Comparison of ENCODE assay signal across 22 mouse cellular contexts in the genomic region with DNA sequence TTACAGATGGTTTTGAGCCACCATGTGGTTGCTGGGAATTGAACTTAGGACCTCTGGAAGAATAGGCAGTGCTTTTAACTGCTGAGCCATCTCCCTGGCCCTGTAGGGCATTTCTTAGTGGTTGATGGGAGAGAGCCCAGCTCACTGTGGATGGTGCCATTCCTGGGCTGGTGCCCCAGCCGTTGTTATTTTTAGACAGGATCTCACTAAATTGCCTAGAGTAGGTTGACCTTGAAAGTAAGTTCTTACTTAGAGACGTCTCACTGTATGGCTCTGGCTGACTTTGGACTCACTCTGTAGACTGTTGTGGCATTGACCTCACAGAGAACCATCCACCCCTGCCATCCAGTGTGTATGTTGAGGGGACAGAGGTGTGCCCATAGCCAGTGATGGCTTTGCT. TPM values are rescaled to one million over a fixed set of nuclear protein-coding genes. Genes with fewer than 3 reads are reported as not detected.
A peak's percentile ranks its signal among the peaks of the same experiment; 100 is the strongest.
DNase-seq lines count a peak whose midpoint lies in the region; ATAC-seq lines count a peak whose summit lies in the region.
"Had no signal": no experiment of that assay in that cellular context is flagged by ENCODE, and none has a peak within 500 bp of the region (broad histone marks: within the 10 kb centered on the region; RNA-seq: fewer than 3 reads in every experiment).

No protein-coding gene starts in this region.

- no peak overlapping the region for H3K27ac ChIP-seq in embryonic facial prominence, embryonic 14.5 days (replicated peaks; ENCODE audit: low read depth, low read length)
- H3K27ac ChIP-seq in heart, embryonic 13.5 days (replicated peaks), result peak overlapping the region; percentile 67
- 0 out of 2 replicates have a peak overlapping the region, but pooled peaks have one; percentile 30 for H3K27ac ChIP-seq in limb, embryonic 15.5 days
- no peak overlapping the region for H3K27ac ChIP-seq in hindbrain, embryonic 11.5 days (ENCODE audit: low read depth, low read length)
- H3K27ac ChIP-seq: kidney, postnatal 0 days; layer of hippocampus, adult 2 months; limb, embryonic 12.5 days; liver, embryonic 14.5 days; stomach, postnatal 0 days had no signal

- H3K4me1 ChIP-seq in embryonic facial prominence, embryonic 14.5 days (ENCODE audit: control insufficient read depth, insufficient read depth, low read length), result peaks cover 7% of the 10 kb centered on the region; the same call in 1 of the 2 replicates
- H3K4me1 ChIP-seq in heart, embryonic 13.5 days, result peaks cover 23% of the 10 kb centered on the region
- H3K4me1 ChIP-seq in limb, embryonic 15.5 days, result peaks cover 6% of the 10 kb centered on the region
- H3K4me1 ChIP-seq in hindbrain, embryonic 11.5 days (replicated peaks; ENCODE audit: control insufficient read depth, insufficient read depth, low read length), result no peaks in the 10 kb centered on the region

- intact Hi-C loops in heart, postnatal 36 days (cut with DNase I), result no loop called here

- no peak overlapping the region for H3K4me3 ChIP-seq in embryonic facial prominence, embryonic 14.5 days (ENCODE audit: low read depth, low read length)
- H3K4me3 ChIP-seq in heart, embryonic 13.5 days, result no peak overlapping the region
- no peak overlapping the region for H3K4me3 ChIP-seq in limb, embryonic 15.5 days
- no peak overlapping the region for H3K4me3 ChIP-seq in hindbrain, embryonic 11.5 days (ENCODE audit: low read depth, low read length)
- H3K4me3 ChIP-seq: layer of hippocampus, adult 2 months had no signal

- no peak overlapping the region for H3K9ac ChIP-seq in embryonic facial prominence, embryonic 14.5 days (ENCODE audit: low read depth, low read length)
- no peak overlapping the region for H3K9ac ChIP-seq in heart, embryonic 13.5 days
- H3K9ac ChIP-seq in limb, embryonic 15.5 days, result no peak overlapping the region
- no peak overlapping the region for H3K9ac ChIP-seq in hindbrain, embryonic 11.5 days (ENCODE audit: low read depth, low read length)
- H3K9ac ChIP-seq: limb, embryonic 12.5 days; liver, embryonic 14.5 days had no signal

- H3K27me3 ChIP-seq in embryonic facial prominence, embryonic 14.5 days (replicated peaks; ENCODE audit: control insufficient read depth, insufficient read depth, low read length), result no peaks in the 10 kb centered on the region
- H3K27me3 ChIP-seq in heart, embryonic 13.5 days (replicated peaks), result no peaks in the 10 kb centered on the region
- H3K27me3 ChIP-seq in limb, embryonic 15.5 days, result no peaks in the 10 kb centered on the region
- H3K27me3 ChIP-seq in hindbrain, embryonic 11.5 days (ENCODE audit: control insufficient read depth, insufficient read depth, low read length), result no peaks in the 10 kb centered on the region
- H3K27me3 ChIP-seq: limb, embryonic 12.5 days had no signal

- ATAC-seq in embryonic facial prominence, embryonic 14.5 days (ENCODE audit: low read depth), result no peak
- ATAC-seq in heart, embryonic 13.5 days (ENCODE audit: extremely low read depth, insufficient number of reproducible peaks, low FRiP score, low TSS enrichment), result no peak
- no peak for ATAC-seq in limb, embryonic 15.5 days (ENCODE audit: insufficient number of reproducible peaks, low FRiP score, low TSS enrichment, low read depth)
- no peak for ATAC-seq in hindbrain, embryonic 11.5 days (ENCODE audit: low FRiP score)
- ATAC-seq: forebrain, embryonic 14.5 days; hindbrain, embryonic 16.5 days; intestine, postnatal 0 days; midbrain, embryonic 16.5 days had no signal

- H3K4me2 ChIP-seq in embryonic facial prominence, embryonic 14.5 days (ENCODE audit: low read depth, low read length), result peak overlapping the region; percentile 55; the same call in 1 of the 2 replicates
- no peak overlapping the region for H3K4me2 ChIP-seq in heart, embryonic 13.5 days
- 0 out of 2 replicates have a peak overlapping the region, but pooled peaks have one; percentile 48 for H3K4me2 ChIP-seq in limb, embryonic 15.5 days
- no peak overlapping the region for H3K4me2 ChIP-seq in hindbrain, embryonic 11.5 days (replicated peaks; ENCODE audit: low read depth, low read length)

- 75% methylated on average over 2 of the region's 2 CpGs for WGBS in embryonic facial prominence, embryonic 14.5 days
- WGBS in heart, embryonic 13.5 days, result 56% methylated on average over 2 of the region's 2 CpGs
- 73% methylated on average over 2 of the region's 2 CpGs for WGBS in limb, embryonic 15.5 days
- WGBS in hindbrain, embryonic 11.5 days, result 83% methylated on average over 2 of the region's 2 CpGs

- DNase-seq in heart, adult 18-20 months, result peak; percentile 26 to 35
- DNase-seq in heart, postnatal 36 days, result no peak
- no peak for DNase-seq in embryonic facial prominence, embryonic 14.5 days (ENCODE audit: low spot score)
- DNase-seq in hindbrain, embryonic 11.5 days (ENCODE audit: low spot score), result no peak
- no peak for DNase-seq in gastrocnemius, adult 18-20 months (ENCODE audit: low spot score)
- DNase-seq: adrenal gland, postnatal 25 days; B cell, adult 2 months; cerebellum, adult 2 months; thymus, postnatal 4 days had no signal

- H3K9me3 ChIP-seq in embryonic facial prominence, embryonic 14.5 days (ENCODE audit: control insufficient read depth, low read length), result no peaks in the 10 kb centered on the region
- no peaks in the 10 kb centered on the region for H3K9me3 ChIP-seq in heart, embryonic 13.5 days
- H3K9me3 ChIP-seq in limb, embryonic 15.5 days, result no peaks in the 10 kb centered on the region
- no peaks in the 10 kb centered on the region for H3K9me3 ChIP-seq in hindbrain, embryonic 11.5 days (ENCODE audit: control insufficient read depth, low read length)
- H3K9me3 ChIP-seq: limb, embryonic 12.5 days had no signal

- H3K36me3 ChIP-seq in embryonic facial prominence, embryonic 14.5 days (ENCODE audit: control insufficient read depth, insufficient read depth, low read length), result peaks cover 36% of the 10 kb centered on the region
- peaks cover 44% of the 10 kb centered on the region for H3K36me3 ChIP-seq in heart, embryonic 13.5 days
- peaks cover 37% of the 10 kb centered on the region for H3K36me3 ChIP-seq in limb, embryonic 15.5 days
- 0 out of 2 replicates have a peak, but pooled peaks cover 5% of the 10 kb centered on the region for H3K36me3 ChIP-seq in hindbrain, embryonic 11.5 days (ENCODE audit: control insufficient read depth, insufficient read depth, low read length)

RNA-seq across cellular contexts. Expression of a gene that starts 0.8 kb away (rescaled TPM):
- total RNA-seq in heart, adult 18-20 months (2021), result 1 to 10 TPM; 5.5 to 7.4 TPM
- total RNA-seq in heart, postnatal 36 days (2021), result 1 to 10 TPM; 9.5 to 9.6 TPM
- polyA plus RNA-seq in embryonic facial prominence, embryonic 14.5 days (2014; fragmentation: Nextera tagmentation; extraction: Ambion mirVana), result 113 and 147 TPM in 2 replicates
- polyA plus RNA-seq in heart, embryonic 13.5 days (2015; fragmentation: Nextera tagmentation; extraction: Ambion mirVana), result 15.5 and 17.0 TPM in 2 replicates
- 97.6 and 148 TPM in 2 replicates for polyA plus RNA-seq in limb, embryonic 15.5 days (2015; fragmentation: Nextera tagmentation; extraction: Ambion mirVana)
- polyA plus RNA-seq in hindbrain, embryonic 11.5 days (2014; fragmentation: Nextera tagmentation; extraction: Ambion mirVana), result 10.3 and 10.9 TPM in 2 replicates
- total RNA-seq in gastrocnemius, adult 18-20 months (2021), result 1 to 10 TPM; 3.2 to 4.6 TPM
- total RNA-seq: granulocyte monocyte progenitor cell, adult 5-6 weeks; megakaryocyte-erythroid progenitor cell, adult 5-6 weeks had no signal

RNA-seq across cellular contexts. Expression of a gene that starts 28.4 kb away (rescaled TPM):
- 10 to 100 TPM; 18.2 to 24.3 TPM for total RNA-seq in heart, adult 18-20 months (2021)
- 10 to 100 TPM; 12.8 to 27.3 TPM for total RNA-seq in heart, postnatal 36 days (2021)
- 21.8 and 22.8 TPM in 2 replicates for polyA plus RNA-seq in embryonic facial prominence, embryonic 14.5 days (2014; fragmentation: Nextera tagmentation; extraction: Ambion mirVana)
- polyA plus RNA-seq in heart, embryonic 13.5 days (2015; fragmentation: Nextera tagmentation; extraction: Ambion mirVana), result 12.3 and 13.4 TPM in 2 replicates
- polyA plus RNA-seq in limb, embryonic 15.5 days (2015; fragmentation: Nextera tagmentation; extraction: Ambion mirVana), result 20.9 and 23.8 TPM in 2 replicates
- 11.3 and 12.3 TPM in 2 replicates for polyA plus RNA-seq in hindbrain, embryonic 11.5 days (2014; fragmentation: Nextera tagmentation; extraction: Ambion mirVana)
- 1 to 10 TPM; 2.2 to 4.0 TPM for total RNA-seq in gastrocnemius, adult 18-20 months (2021)

Comparison
In these comparisons a context has a peak if more than half of its experiments do, and no peak if none do; other contexts are left out.
1. DNase-seq: peak in heart, adult 18-20 months (2 of 2); none in heart, postnatal 36 days (0 of 2), embryonic facial prominence, embryonic 14.5 days (single experiment), hindbrain, embryonic 11.5 days (single experiment) and gastrocnemius, adult 18-20 months (single experiment).
2. H3K27ac ChIP-seq: peak in heart, embryonic 13.5 days (single experiment) and limb, embryonic 15.5 days (single experiment); none in embryonic facial prominence, embryonic 14.5 days (single experiment) and hindbrain, embryonic 11.5 days (single experiment).
3. H3K4me2 ChIP-seq: peak in embryonic facial prominence, embryonic 14.5 days (single experiment) and limb, embryonic 15.5 days (single experiment); none in heart, embryonic 13.5 days (single experiment) and hindbrain, embryonic 11.5 days (single experiment).